8 mouse cellular contexts compared by ENCODE assay signal in genomic region chr4:126259523-126260160, GRCm38 (mm10). TPM values are rescaled to one million over a fixed set of nuclear protein-coding genes. Genes with fewer than 3 reads are reported as not detected.
DNase-seq lines count a peak whose midpoint lies in the region; ATAC-seq and TF ChIP-seq lines count a peak whose summit lies in the region.

No protein-coding gene starts in this region.

- H3K4me1 ChIP-seq in forebrain, embryonic 15.5 days, result peaks cover 36% of the 10 kb centered on the region
- H3K4me1 ChIP-seq in hindbrain, embryonic 10.5 days (replicated peaks), result peaks cover 71% of the 10 kb centered on the region
- peaks cover 48% of the 10 kb centered on the region for H3K4me1 ChIP-seq in limb, embryonic 14.5 days (ENCODE audit: control insufficient read depth, insufficient read depth, low read length)
- H3K4me1 ChIP-seq in midbrain, embryonic 15.5 days, result peaks cover 31% of the 10 kb centered on the region

- H3K27me3 ChIP-seq in forebrain, embryonic 15.5 days, result no peaks in the 10 kb centered on the region
- H3K27me3 ChIP-seq in hindbrain, embryonic 10.5 days (ENCODE audit: insufficient read depth, poor library complexity, severe bottlenecking), result no peaks in the 10 kb centered on the region
- H3K27me3 ChIP-seq in limb, embryonic 14.5 days (ENCODE audit: control insufficient read depth, insufficient read depth, low read length), result no peaks in the 10 kb centered on the region
- no peaks in the 10 kb centered on the region for H3K27me3 ChIP-seq in midbrain, embryonic 15.5 days (replicated peaks)

- peak overlapping the region; percentile 1; the same call in 1 of the 2 replicates for H3K4me2 ChIP-seq in forebrain, embryonic 15.5 days (replicated peaks)
- peak overlapping the region; percentile 37 for H3K4me2 ChIP-seq in limb, embryonic 14.5 days (replicated peaks; ENCODE audit: low read depth, low read length, severe bottlenecking)
- H3K4me2 ChIP-seq in midbrain, embryonic 15.5 days, result peak overlapping the region; percentile 29

- no peak for TF ChIP-seq POLR2A in limb, embryonic 14.5 days (IDR thresholded peaks at IDR 0.05; ENCODE audit: borderline replicate concordance, extremely low read depth, insufficient read depth, insufficient read length)

- H3K9ac ChIP-seq in forebrain, embryonic 15.5 days (replicated peaks), result no peak overlapping the region
- H3K9ac ChIP-seq in limb, embryonic 14.5 days (ENCODE audit: low read depth, low read length, severe bottlenecking), result peak overlapping the region; percentile 26; the same call in 1 of the 2 replicates
- 0 out of 2 replicates have a peak overlapping the region, but pooled peaks have one; percentile 3 for H3K9ac ChIP-seq in midbrain, embryonic 15.5 days

- ATAC-seq in forebrain, embryonic 15.5 days (replicated peaks), result no peak
- 0 out of 2 replicates have a peak, but pooled peaks have one; percentile 11 for ATAC-seq in limb, embryonic 14.5 days (ENCODE audit: low FRiP score, low read depth)
- no peak for ATAC-seq in midbrain, embryonic 15.5 days (replicated peaks)

- 3% methylated on average over 15 of the region's 15 CpGs for WGBS in forebrain, embryonic 15.5 days
- WGBS in hindbrain, embryonic 10.5 days, result under 1% methylated on average over 15 of the region's 15 CpGs
- 2% methylated on average over 15 of the region's 15 CpGs for WGBS in limb, embryonic 14.5 days
- 2% methylated on average over 15 of the region's 15 CpGs for WGBS in midbrain, embryonic 15.5 days

- peak; percentile 84 for DNase-seq in ES-CJ7 (ENCODE audit: low read depth, low spot score)
- DNase-seq in adrenal gland, postnatal 14 days, result peak; percentile 83
- DNase-seq in hindbrain, embryonic 10.5 days (ENCODE audit: low spot score), result peak; percentile 83
- peak; percentile 79 for DNase-seq in limb, embryonic 14.5 days (ENCODE audit: low spot score)
- DNase-seq in testis, postnatal 14 days (ENCODE audit: low spot score), result peak; percentile 77
- DNase-seq in frontal cortex, postnatal 14 days (ENCODE audit: low spot score in 2 of 2), result no peak

- peak overlapping the region; percentile 24; the same call in 1 of the 2 replicates for H3K27ac ChIP-seq in forebrain, embryonic 15.5 days (replicated peaks)
- H3K27ac ChIP-seq in hindbrain, embryonic 10.5 days, result peak overlapping the region; percentile 91
- H3K27ac ChIP-seq in limb, embryonic 14.5 days (replicated peaks; ENCODE audit: low read depth, low read length), result peak overlapping the region; percentile 70
- H3K27ac ChIP-seq in midbrain, embryonic 15.5 days, result peak overlapping the region; percentile 28

- no peaks in the 10 kb centered on the region for H3K9me3 ChIP-seq in forebrain, embryonic 15.5 days
- no peaks in the 10 kb centered on the region for H3K9me3 ChIP-seq in hindbrain, embryonic 10.5 days
- no peaks in the 10 kb centered on the region for H3K9me3 ChIP-seq in limb, embryonic 14.5 days (ENCODE audit: control insufficient read depth, low read length)
- H3K9me3 ChIP-seq in midbrain, embryonic 15.5 days, result no peaks in the 10 kb centered on the region

- no peak overlapping the region for H3K4me3 ChIP-seq in forebrain, embryonic 15.5 days
- peak overlapping the region; percentile 40 for H3K4me3 ChIP-seq in hindbrain, embryonic 10.5 days
- H3K4me3 ChIP-seq in limb, embryonic 14.5 days (replicated peaks; ENCODE audit: low read length), result no peak overlapping the region; the same call in 1 of the 2 replicates
- H3K4me3 ChIP-seq in midbrain, embryonic 15.5 days, result no peak overlapping the region

- no peaks in the 10 kb centered on the region for H3K36me3 ChIP-seq in forebrain, embryonic 15.5 days
- no peaks in the 10 kb centered on the region; the same call in 1 of the 2 replicates for H3K36me3 ChIP-seq in hindbrain, embryonic 10.5 days
- peaks cover 3% of the 10 kb centered on the region; the same call in 1 of the 2 replicates for H3K36me3 ChIP-seq in limb, embryonic 14.5 days (ENCODE audit: control insufficient read depth, insufficient read depth, low read length)
- H3K36me3 ChIP-seq in midbrain, embryonic 15.5 days (replicated peaks), result no peaks in the 10 kb centered on the region

RNA-seq across cellular contexts. Expression of gene Trappc3, which starts 2.5 kb away (rescaled TPM):
- total RNA-seq in adrenal gland, postnatal 14 days (2021), result 70.8 and 75.6 TPM in 2 replicates
- polyA plus RNA-seq in forebrain, embryonic 15.5 days (2015; fragmentation: Nextera tagmentation; extraction: Ambion mirVana), result 175 and 182 TPM in 2 replicates
- polyA plus RNA-seq in hindbrain, embryonic 10.5 days (2016; fragmentation: Nextera tagmentation; extraction: Ambion mirVana), result 95.4 and 101 TPM in 2 replicates
- polyA plus RNA-seq in limb, embryonic 14.5 days (2012; rRNA removed), result 93.6 and 113 TPM in 2 replicates
- polyA plus RNA-seq in limb, embryonic 14.5 days (2014; fragmentation: Nextera tagmentation; extraction: Ambion mirVana), result 34.5 and 38.3 TPM in 2 replicates
- polyA plus RNA-seq in midbrain, embryonic 15.5 days (2015; fragmentation: Nextera tagmentation; extraction: Ambion mirVana), result 184 and 188 TPM in 2 replicates

RNA-seq across cellular contexts. Expression of gene Map7d1, which starts 3.5 kb away (rescaled TPM):
- 53.4 and 67.3 TPM in 2 replicates for total RNA-seq in adrenal gland, postnatal 14 days (2021)
- polyA plus RNA-seq in forebrain, embryonic 15.5 days (2015; fragmentation: Nextera tagmentation; extraction: Ambion mirVana), result 76.8 and 79.6 TPM in 2 replicates
- 64.8 and 99.0 TPM in 2 replicates for polyA plus RNA-seq in hindbrain, embryonic 10.5 days (2016; fragmentation: Nextera tagmentation; extraction: Ambion mirVana)
- 113 and 119 TPM in 2 replicates for polyA plus RNA-seq in limb, embryonic 14.5 days (2012; rRNA removed)
- polyA plus RNA-seq in limb, embryonic 14.5 days (2014; fragmentation: Nextera tagmentation; extraction: Ambion mirVana), result 58.3 and 68.4 TPM in 2 replicates
- 85.4 and 92.1 TPM in 2 replicates for polyA plus RNA-seq in midbrain, embryonic 15.5 days (2015; fragmentation: Nextera tagmentation; extraction: Ambion mirVana)

RNA-seq across cellular contexts. Expression of gene Col8a2, which starts 27.0 kb away (rescaled TPM):
- total RNA-seq in adrenal gland, postnatal 14 days (2021), result 2.9 and 3.1 TPM in 2 replicates
- 2.0 and 3.0 TPM in 2 replicates for polyA plus RNA-seq in forebrain, embryonic 15.5 days (2015; fragmentation: Nextera tagmentation; extraction: Ambion mirVana)
- 6.1 and 18.5 TPM in 2 replicates for polyA plus RNA-seq in hindbrain, embryonic 10.5 days (2016; fragmentation: Nextera tagmentation; extraction: Ambion mirVana)
- 50.3 and 57.4 TPM in 2 replicates for polyA plus RNA-seq in limb, embryonic 14.5 days (2012; rRNA removed)
- 74.6 and 75.4 TPM in 2 replicates for polyA plus RNA-seq in limb, embryonic 14.5 days (2014; fragmentation: Nextera tagmentation; extraction: Ambion mirVana)
- 2.6 and 2.9 TPM in 2 replicates for polyA plus RNA-seq in midbrain, embryonic 15.5 days (2015; fragmentation: Nextera tagmentation; extraction: Ambion mirVana)

RNA-seq across cellular contexts. Expression of gene Thrap3, which starts 57.1 kb away (rescaled TPM):
- total RNA-seq in adrenal gland, postnatal 14 days (2021), result 190 and 212 TPM in 2 replicates
- 179 and 185 TPM in 2 replicates for polyA plus RNA-seq in forebrain, embryonic 15.5 days (2015; fragmentation: Nextera tagmentation; extraction: Ambion mirVana)
- 230 and 252 TPM in 2 replicates for polyA plus RNA-seq in hindbrain, embryonic 10.5 days (2016; fragmentation: Nextera tagmentation; extraction: Ambion mirVana)
- polyA plus RNA-seq in limb, embryonic 14.5 days (2012; rRNA removed), result 168 and 191 TPM in 2 replicates
- polyA plus RNA-seq in limb, embryonic 14.5 days (2014; fragmentation: Nextera tagmentation; extraction: Ambion mirVana), result 204 and 229 TPM in 2 replicates
- 140 and 150 TPM in 2 replicates for polyA plus RNA-seq in midbrain, embryonic 15.5 days (2015; fragmentation: Nextera tagmentation; extraction: Ambion mirVana)

Comparison
In these comparisons a context has a peak if more than half of its experiments do, and no peak if none do; other contexts are left out.
1. DNase-seq: peak in ES-CJ7 (single experiment), adrenal gland, postnatal 14 days (single experiment), hindbrain, embryonic 10.5 days (single experiment), limb, embryonic 14.5 days (single experiment) and testis, postnatal 14 days (single experiment); none in frontal cortex, postnatal 14 days (0 of 2).
2. H3K27ac ChIP-seq: peak in every context shown above with its lines; median percentile 91 in hindbrain, embryonic 10.5 days; 70 in limb, embryonic 14.5 days; 28 in midbrain, embryonic 15.5 days; 24 in forebrain, embryonic 15.5 days.
3. Peak in every context shown above with its lines, with median percentiles within 50 percentile points of each other: H3K4me2 ChIP-seq.